Comparison of ENCODE assay signal across 8 mouse cellular contexts in the genomic region with DNA sequence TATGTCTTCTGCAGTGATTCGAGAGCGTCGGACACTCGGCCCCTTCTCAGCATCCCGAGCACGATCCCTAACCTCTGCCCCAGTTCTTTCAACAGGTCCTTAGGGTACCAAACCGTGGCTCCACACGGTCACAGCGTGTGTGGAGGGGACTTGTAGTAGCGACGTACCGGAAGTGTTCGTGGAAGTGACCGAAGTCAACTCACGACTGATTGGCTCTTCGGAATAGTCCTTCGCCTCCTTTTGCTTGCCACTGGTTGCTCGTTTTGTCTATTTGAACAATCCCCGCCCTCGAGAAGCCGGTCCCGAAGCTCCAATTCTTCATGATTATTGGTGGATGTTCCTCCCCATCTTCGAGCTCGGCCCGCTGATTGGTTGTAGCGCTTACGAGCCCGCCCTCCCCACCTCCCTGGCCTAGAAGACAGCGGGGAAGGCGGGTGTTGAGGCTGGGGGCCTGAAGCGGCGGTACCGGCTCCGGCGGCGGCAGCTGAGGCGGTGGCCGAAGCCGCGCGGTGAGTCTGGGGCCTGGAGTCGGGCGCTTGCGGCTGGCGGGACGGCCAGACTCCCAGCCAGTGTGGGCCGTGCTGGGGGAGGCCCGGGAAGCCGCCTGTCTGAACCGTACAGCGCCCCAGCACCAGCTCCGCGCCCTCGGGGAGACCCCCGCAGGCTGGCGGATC. TPM values are rescaled to one million over a fixed set of nuclear protein-coding genes. Genes with fewer than 3 reads are reported as not detected.
DNase-seq lines count a peak whose midpoint lies in the region; ATAC-seq lines count a peak whose summit lies in the region.

A gene (plus strand): TSS at position 433 of the 674 bp plus-strand sequence.

- H3K36me3 ChIP-seq in hindbrain, embryonic 12.5 days: peaks cover 13% of the 10 kb centered on the region

- peak within 1 kb of the TSS; percentile 96 for H3K4me3 ChIP-seq in hindbrain, embryonic 12.5 days

- DNase-seq in NIH3T3 (ENCODE audit: low read depth): peak; percentile 95
- DNase-seq in cerebellum, postnatal 10 days: peak; percentile 95 to 97
- DNase-seq in frontal cortex, postnatal 10 days (ENCODE audit: low spot score in 2 of 2): peak; percentile 93 to 96
- peak; percentile 90 to 98 for DNase-seq in layer of hippocampus, postnatal 14 days (ENCODE audit: low spot score in 2 of 2)
- DNase-seq in lung, postnatal 14 days: peak; percentile 92
- peak; percentile 95 for DNase-seq in retina, adult 2 months (ENCODE audit: low read depth, low spot score)
- peak; percentile 92 to 95 for DNase-seq in thymus, postnatal 36 days

- no peaks in the 10 kb centered on the region for H3K27me3 ChIP-seq in hindbrain, embryonic 12.5 days

- peak; percentile 96 for ATAC-seq in hindbrain, embryonic 12.5 days (ENCODE audit: low FRiP score)

- peak within 1 kb of the TSS; percentile 86 for H3K4me2 ChIP-seq in hindbrain, embryonic 12.5 days (replicated peaks)

- H3K9ac ChIP-seq in hindbrain, embryonic 12.5 days: peak within 1 kb of the TSS; percentile 95

- WGBS in hindbrain, embryonic 12.5 days: under 1% methylated on average over 55 of the region's 56 CpGs

- H3K27ac ChIP-seq in hindbrain, embryonic 12.5 days: peak within 1 kb of the TSS; percentile 80

- peaks cover 30% of the 10 kb centered on the region for H3K4me1 ChIP-seq in hindbrain, embryonic 12.5 days

- H3K9me3 ChIP-seq in hindbrain, embryonic 12.5 days (replicated peaks): no peaks in the 10 kb centered on the region

RNA-seq across cellular contexts. Expression of the gene that starts here (rescaled TPM):
- polyA plus RNA-seq in hindbrain, embryonic 12.5 days (2016; fragmentation: Nextera tagmentation; extraction: Ambion mirVana): 30.2 and 31.9 TPM in 2 replicates
- total RNA-seq in layer of hippocampus, postnatal 14 days (2021): 10 to 100 TPM; 80.2 to 80.7 TPM

Comparison
In these comparisons a context has a peak if more than half of its experiments do, and no peak if none do; other contexts are left out.
1. Peak in every context shown above with its lines: DNase-seq, ATAC-seq, H3K4me3 ChIP-seq and H3K27ac ChIP-seq.